Mouse (Mus musculus) cortical plate, adult 2 months (tissue): ENCODE data around the gene Camk2b.

Source experiments
- CTCF ChIP-seq: fragments of 200-500 bp; IDR thresholded peaks from 2 replicates; pipeline ENCODE4 v1.5.1; 2011; ENCODE audit warnings: mild to moderate bottlenecking, control low read depth, low read length; ENCODE audit not compliant: insufficient read depth; ENCODE audit errors: extremely low read depth
- POLR2A ChIP-seq: fragments of 200-500 bp; IDR thresholded peaks from 2 replicates; pipeline ENCODE4 v1.6.1; 2011; ENCODE audit warnings: mild to moderate bottlenecking, low read length, control low read depth; ENCODE audit not compliant: insufficient read depth; ENCODE audit errors: extremely low read depth

GRCm38 (mm10) chr11:5975068-5975467, 91.1 kb downstream of the Camk2b start:
- TF ChIP-seq CTCF: no peak
- TF ChIP-seq POLR2A: no peak
